Mouse (Mus musculus) left cerebral cortex, adult 8-10 months (tissue): Measurements from ENCODE around the gene Gm12184. TPM values are rescaled to one million over a fixed set of nuclear protein-coding genes. Genes with fewer than 3 reads are reported as not detected.
"Not testable (repeated sequence)": the region's sequence is repeated elsewhere in the genome, so short reads cannot be mapped to it uniquely, and the experiment has no call there.

Experiments used
- DNase-seq, 2 experiments: peaks; one replicate each; pipeline ENCODE4 v3.0.0; 2022; ENCODE audit warnings: low spot score in 2 of 2
- total RNA-seq, 4 experiments: library from RNA; stranded (reverse); gene quantifications; 2 replicates each; pipeline ENCODE4 v1.2.4; 2022

The Gm12184 gene
- total RNA-seq = 1 to 10 TPM in 1 of 4 experiments, under 1 TPM in 3; 0.38 to 1.8 (median 0.45) TPM

DNA sequence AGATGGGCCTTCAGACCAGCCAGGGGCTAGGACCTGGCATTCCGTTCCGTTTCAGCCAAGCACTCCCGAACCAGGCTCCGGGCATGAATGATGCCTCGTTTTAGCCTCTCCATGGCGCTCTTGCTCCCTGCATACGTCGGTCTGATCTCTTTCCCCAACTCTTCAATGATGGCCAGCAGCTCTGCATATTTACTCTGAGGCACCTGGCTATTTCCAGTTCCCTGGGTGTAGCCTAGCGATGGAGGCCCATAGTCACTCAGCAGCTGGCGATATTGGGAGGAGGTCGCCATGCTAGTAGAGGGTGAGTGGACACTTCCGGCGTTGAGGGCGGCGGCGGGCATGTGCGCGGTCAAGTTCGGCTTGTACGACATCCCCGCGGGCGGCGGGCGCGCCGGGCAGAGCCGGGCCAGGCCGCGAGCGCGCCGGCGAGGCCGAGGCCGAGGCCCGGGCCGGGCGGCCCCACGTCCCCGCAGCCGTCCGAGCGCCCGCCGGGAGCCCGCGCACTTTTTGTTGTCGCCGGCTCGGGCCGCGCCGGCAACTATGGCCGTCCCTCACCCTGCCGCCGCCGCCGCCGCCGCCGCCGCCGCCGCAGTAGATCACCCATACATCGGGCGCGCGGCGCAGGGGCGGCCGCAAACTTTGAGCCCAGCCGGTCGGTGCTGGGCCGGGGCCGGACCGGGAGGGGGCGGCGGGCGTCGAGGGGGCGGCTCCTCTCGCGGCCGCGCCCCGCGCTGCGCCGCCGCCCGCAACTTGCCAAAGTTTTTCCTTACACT, at the start of gene Gm12184, which contains the start of gene Trim7:
Gene Gm12184, minus strand, starts transcription at position 677 of the 773 bp plus-strand sequence.
Gene Trim7, plus strand, starts transcription at position 162 of the 773 bp plus-strand sequence.
- DNase-seq = not testable (repeated sequence)

GRCm38 (mm10) chr11:48875343-48875837, 48.9 kb upstream of the Gm12184 start:
- DNase-seq = not testable (repeated sequence)

DNA sequence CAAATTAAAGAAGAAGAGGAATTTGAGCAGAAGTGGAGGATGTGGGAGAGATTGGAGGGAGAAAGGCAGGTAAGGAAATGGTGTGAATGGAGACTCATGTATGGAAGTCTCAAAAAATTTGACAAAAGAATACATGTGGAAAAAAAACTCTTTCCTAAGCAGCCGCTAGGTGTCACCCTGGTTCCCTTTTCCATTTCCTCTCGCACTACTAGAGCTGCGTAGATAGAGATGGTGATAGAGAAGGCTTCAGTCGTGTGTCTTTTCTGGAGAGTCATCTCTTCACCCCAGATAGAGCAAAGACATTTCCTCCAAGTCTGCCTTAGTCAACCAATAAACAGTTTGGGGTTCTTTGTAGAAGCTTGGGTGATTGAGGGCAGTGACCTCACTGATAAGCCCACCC, 48.0 kb upstream of the Gm12184 start:
- no peak for DNase-seq

DNA sequence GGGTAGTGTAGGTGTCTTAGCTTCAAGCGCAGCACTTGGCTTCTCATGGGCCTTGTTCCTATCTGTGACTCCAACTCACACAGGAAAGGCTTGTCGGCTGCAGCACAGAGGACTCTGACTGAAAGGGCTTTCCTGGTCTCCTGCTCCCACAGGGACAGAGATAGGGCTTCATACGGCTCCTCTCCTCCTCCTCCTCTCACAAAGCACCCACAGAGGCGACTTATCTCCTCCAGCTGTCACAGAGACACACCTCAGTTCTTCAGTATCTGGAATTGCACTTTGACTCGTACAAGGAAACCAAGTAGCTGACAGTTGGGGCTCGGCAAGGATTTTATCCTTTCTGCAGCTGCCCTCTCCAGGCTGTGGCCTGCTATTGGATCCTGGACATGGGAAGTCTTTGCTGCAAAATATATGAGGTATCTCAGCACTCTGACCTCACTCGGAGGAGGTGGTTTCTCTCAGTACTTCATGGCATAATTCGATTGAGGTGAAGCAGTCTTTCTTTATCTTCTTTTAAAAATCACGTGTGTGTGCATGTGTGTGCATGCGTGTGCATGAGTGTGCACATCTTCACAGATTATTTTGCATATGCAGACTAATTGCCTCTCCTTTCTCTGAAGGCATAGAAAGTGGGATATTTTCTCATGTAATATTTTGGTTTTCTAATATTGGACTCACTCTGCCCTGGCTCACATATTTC, 47.3 kb upstream of the Gm12184 start:
- no peak for DNase-seq

DNA sequence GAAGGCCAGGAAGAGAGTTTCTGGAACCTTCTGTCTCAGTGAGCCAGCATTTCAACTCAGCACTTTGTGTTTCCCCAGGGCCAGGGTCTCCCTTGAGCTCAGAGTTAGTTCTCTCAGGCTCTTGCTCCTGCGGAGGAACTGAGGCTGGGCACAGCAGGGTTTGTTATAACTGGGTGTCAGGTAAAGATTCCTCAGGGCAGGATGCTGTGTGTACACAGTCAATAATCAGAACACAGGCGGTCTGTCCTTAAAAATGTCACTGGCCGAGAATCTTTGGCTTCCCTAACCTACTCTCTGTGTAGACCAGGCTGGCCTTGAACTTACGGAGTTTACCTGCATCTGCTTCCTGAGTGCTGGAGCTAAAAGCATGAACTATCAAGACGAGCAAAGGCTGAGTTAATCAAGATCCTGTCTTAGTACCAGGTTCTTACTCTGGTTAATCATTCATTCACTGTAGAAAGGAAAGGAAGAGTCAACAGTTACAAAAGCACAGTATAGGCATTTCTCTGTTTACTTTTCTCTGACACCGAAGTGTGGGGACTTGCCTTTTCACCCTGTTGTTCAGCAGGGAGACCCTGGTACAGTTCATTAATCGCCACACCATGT, 46.3 kb upstream of the Gm12184 start:
- no peak for DNase-seq

DNA sequence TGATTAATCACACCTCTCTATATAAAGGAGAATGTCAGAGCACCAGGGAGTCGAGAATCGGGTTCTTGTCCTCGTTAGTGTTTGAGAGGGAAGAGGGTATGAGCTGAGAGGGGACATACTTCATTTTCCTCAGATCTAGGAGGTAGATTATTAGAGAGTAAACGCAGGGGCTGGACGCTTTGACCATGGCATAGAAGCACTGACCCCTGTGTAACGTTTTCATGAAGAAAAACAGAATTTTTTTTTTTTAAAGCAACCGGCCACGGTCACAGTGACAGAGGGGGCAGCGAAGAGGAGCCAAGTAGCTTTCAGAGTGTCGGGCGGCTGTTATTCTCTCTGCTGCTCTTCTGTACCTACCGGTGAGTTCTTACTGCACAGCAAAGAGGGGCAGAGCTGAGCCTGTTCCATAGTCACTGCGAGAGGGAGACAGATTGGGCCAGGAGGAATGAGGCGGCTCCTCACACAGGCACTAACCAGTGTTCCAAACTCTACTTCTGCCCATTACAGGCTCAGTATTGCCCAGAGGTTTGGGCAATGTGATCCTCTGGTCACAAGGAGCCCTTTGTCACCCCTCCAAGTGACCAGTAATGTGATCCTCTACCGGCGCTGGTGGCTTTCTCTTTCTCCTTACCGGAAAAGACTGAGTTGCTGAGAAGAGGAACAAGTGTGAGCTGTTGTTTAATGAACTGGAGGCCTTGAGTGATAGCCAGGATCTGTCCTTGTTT, 45.5 kb upstream of the Gm12184 start:
- DNase-seq = no peak

DNA sequence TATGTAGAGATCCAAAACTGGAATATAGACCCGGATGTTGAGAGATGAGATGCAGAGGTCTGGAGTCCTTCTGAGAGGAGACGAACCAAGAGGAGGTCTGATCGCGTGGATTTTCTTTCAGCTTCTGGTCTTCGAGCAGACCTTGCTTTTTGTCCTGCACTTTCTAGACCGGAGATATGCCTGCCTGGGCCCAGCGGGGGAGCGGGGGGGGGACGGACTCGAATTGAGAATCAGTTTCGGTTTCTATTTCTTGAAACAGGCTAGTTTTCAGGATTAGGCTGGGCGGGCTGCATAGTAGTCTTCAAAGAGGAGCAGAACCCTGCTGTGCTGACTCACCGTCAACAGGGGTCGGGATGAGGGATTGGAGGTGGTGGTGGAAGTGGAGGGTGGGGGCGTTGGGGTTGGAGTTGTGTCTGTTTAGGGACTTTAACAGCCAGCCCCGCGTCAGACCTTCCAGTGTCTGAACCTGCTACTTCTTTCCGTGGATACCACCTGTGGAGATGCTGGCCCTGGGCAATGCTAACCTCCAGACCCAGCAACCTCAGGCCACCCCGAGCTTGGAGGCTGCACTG, 44.8 kb upstream of the Gm12184 start, which contains the start of gene Irgm1:
Gene Irgm1, minus strand, starts transcription at position 483 of the 572 bp plus-strand sequence.
- no peak for DNase-seq

DNA sequence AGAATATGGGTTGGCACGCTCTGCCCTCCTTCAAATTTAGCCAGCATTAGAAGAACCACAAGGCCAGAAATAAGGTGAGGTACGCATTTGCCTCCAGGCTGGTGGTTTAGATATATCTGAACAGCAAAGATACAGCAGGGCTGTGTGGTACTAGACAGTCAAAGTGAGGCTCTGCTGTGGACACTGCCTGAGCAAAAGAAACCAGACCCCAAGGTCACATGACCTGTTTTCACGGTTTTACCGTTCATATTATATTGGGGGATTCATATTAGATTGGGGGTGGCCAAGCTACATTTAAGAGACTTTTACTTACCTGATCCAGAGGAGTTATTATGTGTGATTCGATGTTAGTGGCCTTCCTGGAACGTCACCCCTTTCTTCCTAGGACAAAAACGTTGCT, 44.3 kb upstream of the Gm12184 start:
- no peak for DNase-seq

GRCm38 (mm10) chr11:48869380-48870110, 43.1 kb upstream of the Gm12184 start:
- no peak for DNase-seq

- DNase-seq = no peak
Measured at GRCm38 (mm10) chr11:48866481-48866880, 40.0 kb upstream of the Gm12184 start.

- no peak for DNase-seq
Measured at GRCm38 (mm10) chr11:48863808-48864207, 37.4 kb upstream of the Gm12184 start.

DNA sequence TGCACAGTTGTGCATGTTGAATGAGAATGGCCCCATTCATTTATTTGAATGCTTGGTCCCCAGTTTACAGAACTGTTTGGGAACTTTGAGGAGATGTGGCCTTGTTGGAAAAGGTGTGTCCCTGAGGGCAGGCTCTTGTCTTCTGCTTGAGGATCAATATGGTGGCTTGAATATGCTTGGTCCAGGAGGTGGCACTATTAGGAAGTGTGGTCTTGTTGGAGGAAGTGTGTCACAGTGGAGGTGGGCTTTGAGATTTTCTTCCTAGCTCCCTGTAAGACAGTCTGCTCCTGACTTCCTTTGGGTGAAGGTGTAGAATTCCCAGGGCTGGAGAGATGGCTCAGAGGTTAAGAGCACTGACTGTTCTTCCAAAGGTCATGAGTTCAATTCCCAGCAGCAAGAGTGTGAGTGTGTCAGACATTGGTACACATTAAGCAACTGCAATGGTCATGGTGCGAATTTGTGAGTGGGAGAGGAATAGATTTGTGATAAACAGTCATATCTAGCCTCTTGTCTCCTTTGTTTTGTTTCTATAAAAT, 36.4 kb upstream of the Gm12184 start:
- no peak for DNase-seq

GRCm38 (mm10) chr11:48859014-48859413, 32.6 kb upstream of the Gm12184 start:
- no peak for DNase-seq

DNA sequence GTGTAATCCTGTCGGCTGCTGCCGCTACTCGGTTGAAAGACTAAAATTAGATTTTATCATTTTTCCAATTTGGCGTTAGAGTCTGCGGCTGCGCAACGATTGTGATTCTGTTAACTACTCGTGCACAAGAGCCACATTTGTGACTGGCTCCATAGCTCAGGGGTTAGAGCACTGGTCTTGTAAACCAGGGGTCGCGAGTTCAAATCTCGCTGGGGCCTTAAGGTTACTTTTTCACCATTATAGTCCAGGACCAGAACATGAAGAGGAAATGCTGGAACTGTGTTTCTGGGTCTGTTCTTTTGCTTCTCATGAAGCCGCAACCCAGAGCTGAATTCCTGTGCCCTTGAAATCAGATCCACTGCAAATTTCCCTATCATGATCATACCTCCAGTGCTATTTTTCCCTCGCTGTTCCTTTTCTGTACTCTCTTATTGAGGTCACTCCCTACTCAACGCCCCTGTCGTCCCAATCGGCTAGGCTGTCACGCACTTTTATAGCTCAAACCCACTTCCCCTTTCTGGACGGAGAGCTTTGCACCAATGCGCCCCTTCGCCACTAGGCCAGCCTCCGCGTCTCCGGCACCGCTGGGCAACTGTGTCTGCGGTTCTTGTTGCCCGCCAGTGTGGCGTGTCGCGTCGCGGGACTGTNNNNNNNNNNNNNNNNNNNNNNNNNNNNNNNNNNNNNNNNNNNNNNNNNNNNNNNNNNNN, 27.2 kb upstream of the Gm12184 start:
- DNase-seq = peak; percentile 83 to 99

DNA sequence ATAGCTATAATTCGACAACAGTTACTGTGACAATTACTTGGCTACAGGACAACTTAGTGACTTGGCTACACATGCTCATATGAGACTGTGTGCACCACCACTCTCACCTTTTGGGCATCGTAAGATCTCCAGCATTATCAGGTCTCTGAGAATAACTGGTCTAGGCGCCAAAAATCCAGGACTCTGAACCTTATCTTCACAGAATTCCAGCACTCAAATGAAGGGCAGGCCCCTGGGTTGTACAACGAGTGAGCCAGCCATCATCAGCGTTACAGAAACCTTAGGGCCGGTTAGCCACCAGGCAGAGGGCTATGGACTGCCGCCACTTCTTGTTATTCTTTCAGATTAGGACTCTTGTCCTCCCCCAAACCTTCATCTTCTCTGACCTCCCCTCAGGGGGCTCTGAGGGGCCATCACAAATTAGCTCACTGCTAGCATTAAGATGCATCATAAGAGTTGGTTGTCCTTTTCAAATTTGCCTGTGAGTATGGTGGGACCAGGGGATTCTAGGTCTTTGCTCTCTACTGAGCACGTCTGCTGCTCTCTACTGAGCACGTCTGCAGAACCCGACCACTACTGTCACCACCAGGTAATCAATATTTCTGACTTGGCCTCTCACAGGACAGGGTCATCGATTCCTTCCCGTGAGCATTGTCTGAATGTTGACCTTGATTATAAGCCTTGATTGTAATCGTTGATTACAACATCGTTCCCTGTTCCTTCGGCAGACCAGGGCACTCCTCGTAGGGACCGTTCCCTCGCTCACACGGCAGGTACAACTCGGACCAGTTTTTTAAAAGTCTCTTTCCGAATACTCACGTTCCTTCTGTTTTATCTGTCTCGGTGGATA, 26.4 kb upstream of the Gm12184 start:
- no peak for DNase-seq

DNA sequence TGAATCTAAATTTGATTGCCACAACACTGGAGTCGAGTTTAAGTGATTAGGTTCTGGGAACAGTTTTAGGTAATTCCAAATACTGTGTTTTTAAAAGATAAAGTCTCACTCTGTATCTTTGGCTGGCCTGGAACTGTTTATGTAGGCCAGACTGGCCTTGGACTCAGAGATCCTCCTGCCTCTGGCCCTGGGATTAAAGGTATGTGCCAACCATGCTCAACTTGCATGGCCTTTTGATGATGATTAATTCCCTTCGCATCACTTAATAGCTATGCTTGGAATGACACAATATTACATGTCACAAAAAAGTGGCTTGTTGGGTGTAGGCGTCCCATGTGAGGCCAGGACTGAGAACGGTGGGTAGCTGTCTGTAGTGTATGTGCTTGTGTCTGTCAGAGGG, 25.7 kb upstream of the Gm12184 start:
- no peak for DNase-seq

- no peak for DNase-seq
Measured at GRCm38 (mm10) chr11:48851270-48851995, 25.0 kb upstream of the Gm12184 start.

DNA sequence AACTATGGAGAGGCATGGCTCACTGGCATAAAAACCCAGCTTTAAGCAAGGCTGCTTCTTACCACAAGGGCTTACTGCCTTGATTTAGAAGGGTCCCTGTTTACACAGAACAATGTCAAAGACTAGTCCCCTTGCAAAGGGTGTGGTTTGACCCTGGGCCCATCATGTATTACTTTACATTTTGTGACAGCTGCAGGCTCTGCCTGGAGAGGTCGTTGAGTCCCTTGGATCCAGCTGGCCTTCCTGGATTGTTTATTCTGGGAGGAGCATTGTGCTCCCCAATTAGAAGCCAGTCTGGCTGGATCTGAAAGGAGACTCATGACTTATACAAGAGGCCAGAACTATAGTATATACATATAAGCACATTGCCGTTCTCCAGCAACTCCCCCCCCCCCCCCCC, 23.8 kb upstream of the Gm12184 start:
- no peak for DNase-seq
